Mouse (Mus musculus) kidney, embryonic 14.5 days (tissue): ENCODE measurements at regions not wholly inside any gene's neighbourhood (a gene's known extent, or its start where the extent isn't known, plus 50 kb on each side); places are given as distances from the start of the nearest gene placed in this dataset.

ENCODE experiments used
- ATAC-seq: fragments of 200-750 bp; cut with Nextera tagmentation; 2 replicates; pipeline ENCODE4 v1.8.0; 2017; ENCODE audit warnings: moderate number of reproducible peaks, mild to moderate bottlenecking, moderate TSS enrichment, moderate library complexity; ENCODE audit not compliant: low FRiP score, low TSS enrichment
- H3K27ac ChIP-seq: fragments of 300-500 bp; sonication (generic); 2 replicates; pipeline ENCODE4 v1.5.1; 2014; ENCODE audit warnings: low read depth, mild to moderate bottlenecking, low read length, moderate library complexity, mixed read lengths
- H3K27me3 ChIP-seq: fragments of 300-500 bp; sonication (generic); 2 replicates; pipeline ENCODE4 v1.6.1; 2014; ENCODE audit warnings: mild to moderate bottlenecking, low read length; ENCODE audit not compliant: control insufficient read depth, insufficient read depth
- H3K36me3 ChIP-seq: fragments of 300-500 bp; sonication (generic); 2 replicates; pipeline ENCODE4 v1.6.1; 2014; ENCODE audit warnings: low read length, mixed read lengths; ENCODE audit not compliant: control insufficient read depth, insufficient read depth
- H3K4me1 ChIP-seq: fragments of 300-500 bp; sonication (generic); 2 replicates; pipeline ENCODE4 v1.6.1; 2014; ENCODE audit warnings: low read length, mixed read lengths; ENCODE audit not compliant: control insufficient read depth, insufficient read depth
- H3K4me2 ChIP-seq: fragments of 300-500 bp; sonication (generic); replicated peaks from 2 replicates; pipeline ENCODE4 v1.6.1; 2014; ENCODE audit warnings: low read depth, mild to moderate bottlenecking, low read length
- H3K4me3 ChIP-seq: fragments of 300-500 bp; sonication (generic); 2 replicates; pipeline ENCODE4 v1.5.1; 2014; ENCODE audit warnings: mild to moderate bottlenecking, low read length
- H3K9ac ChIP-seq: fragments of 300-500 bp; sonication (generic); 2 replicates; pipeline ENCODE4 v1.6.1; 2014; ENCODE audit warnings: low read depth, mild to moderate bottlenecking, low read length, moderate library complexity
- H3K9me3 ChIP-seq: fragments of 300-500 bp; sonication (generic); 2 replicates; pipeline ENCODE4 v1.6.1; 2016; ENCODE audit warnings: low read length; ENCODE audit not compliant: control insufficient read depth
- WGBS: fragments of 180-500 bp; shearing (Covaris S2); extraction: QIAGEN DNeasy Blood & Tissue Kit; methylation state at CpG from one replicate; pipeline ENCODE4 v1.1.7; 2014; 5-methylcytosine and 5-hydroxymethylcytosine counted together

- 56% methylated on average over 4 of the region's 4 CpGs for WGBS
- 0 out of 2 replicates have a peak, but pooled peaks cover 6% of the 10 kb centered on the region for H3K4me1 ChIP-seq
- ATAC-seq = 0 out of 2 replicates have a peak, but pooled peaks have one; percentile 24
- no peak overlapping the region for H3K4me3 ChIP-seq
- no peak overlapping the region for H3K9ac ChIP-seq
- no peaks in the 10 kb centered on the region for H3K27me3 ChIP-seq
- H3K9me3 ChIP-seq = peaks cover 3% of the 10 kb centered on the region; the same call in 1 of the 2 replicates
- no peak overlapping the region for H3K27ac ChIP-seq
- no peaks in the 10 kb centered on the region for H3K36me3 ChIP-seq
- no peak overlapping the region for H3K4me2 ChIP-seq
Observed at GRCm38 (mm10) chr5:35221451-35222305, 56.4 kb upstream of the Adra2c start.

GRCm38 (mm10) chr5:35216271-35216670 lies 61.8 kb upstream of the Adra2c start:
- 44% methylated on average over 2 of the region's 2 CpGs for WGBS
- H3K9ac ChIP-seq = no peak overlapping the region
- H3K9me3 ChIP-seq = no peaks in the 10 kb centered on the region
- ATAC-seq = no peak
- H3K4me2 ChIP-seq = no peak overlapping the region
- H3K36me3 ChIP-seq = no peaks in the 10 kb centered on the region
- no peak overlapping the region for H3K4me3 ChIP-seq
- H3K27me3 ChIP-seq = no peaks in the 10 kb centered on the region
- H3K4me1 ChIP-seq = no peaks in the 10 kb centered on the region
- H3K27ac ChIP-seq = no peak overlapping the region

DNA sequence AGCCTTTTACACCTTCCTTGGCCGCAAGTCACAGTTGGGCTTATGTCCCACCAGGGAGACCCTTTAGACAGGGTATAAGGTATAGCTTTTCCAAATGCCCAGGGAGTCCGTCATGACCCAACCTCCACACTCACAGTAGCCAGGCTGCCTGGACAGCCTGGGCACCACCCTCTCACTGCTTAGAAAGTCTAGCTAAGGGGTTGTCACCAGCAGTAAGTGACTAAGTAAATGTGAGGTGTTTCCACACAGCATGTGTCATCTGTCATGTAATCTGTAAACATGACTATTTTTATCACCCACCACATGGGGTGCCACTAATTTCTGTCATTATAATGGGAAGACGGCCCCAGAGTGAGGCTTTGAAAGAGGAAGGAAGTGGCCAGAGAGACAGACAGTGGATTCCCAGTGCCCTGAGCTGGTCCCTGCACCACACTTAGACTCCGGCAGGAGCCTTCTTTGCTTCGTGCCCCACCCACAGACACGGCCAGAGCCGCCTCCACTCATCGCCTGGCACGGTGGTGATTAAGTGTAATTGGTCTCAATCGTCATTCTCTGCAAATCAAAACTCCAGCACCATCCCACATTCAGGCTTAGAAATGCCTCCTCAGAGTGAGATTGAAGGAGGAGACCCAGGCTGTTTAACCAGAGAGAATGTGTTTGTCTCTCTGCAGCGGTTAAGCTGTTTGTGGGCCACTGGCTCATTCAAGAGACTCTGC lies 62.5 kb upstream of the Adra2c start:
- no peaks in the 10 kb centered on the region for H3K27me3 ChIP-seq
- no peak overlapping the region for H3K4me2 ChIP-seq
- no peak overlapping the region for H3K27ac ChIP-seq
- no peaks in the 10 kb centered on the region for H3K36me3 ChIP-seq
- H3K9me3 ChIP-seq = no peaks in the 10 kb centered on the region
- no peaks in the 10 kb centered on the region for H3K4me1 ChIP-seq
- no peak overlapping the region for H3K9ac ChIP-seq
- H3K4me3 ChIP-seq = no peak overlapping the region
- 68% methylated on average over 11 of the region's 11 CpGs for WGBS
- no peak for ATAC-seq

GRCm38 (mm10) chr5:35215007-35215406 lies 63.1 kb upstream of the Adra2c start:
- 76% methylated on average over 11 of the region's 11 CpGs for WGBS
- no peak overlapping the region for H3K27ac ChIP-seq
- H3K9me3 ChIP-seq = no peaks in the 10 kb centered on the region
- no peak overlapping the region for H3K9ac ChIP-seq
- no peak overlapping the region for H3K4me3 ChIP-seq
- no peaks in the 10 kb centered on the region for H3K27me3 ChIP-seq
- no peak for ATAC-seq
- no peak overlapping the region for H3K4me2 ChIP-seq
- H3K36me3 ChIP-seq = no peaks in the 10 kb centered on the region
- no peaks in the 10 kb centered on the region for H3K4me1 ChIP-seq

DNA sequence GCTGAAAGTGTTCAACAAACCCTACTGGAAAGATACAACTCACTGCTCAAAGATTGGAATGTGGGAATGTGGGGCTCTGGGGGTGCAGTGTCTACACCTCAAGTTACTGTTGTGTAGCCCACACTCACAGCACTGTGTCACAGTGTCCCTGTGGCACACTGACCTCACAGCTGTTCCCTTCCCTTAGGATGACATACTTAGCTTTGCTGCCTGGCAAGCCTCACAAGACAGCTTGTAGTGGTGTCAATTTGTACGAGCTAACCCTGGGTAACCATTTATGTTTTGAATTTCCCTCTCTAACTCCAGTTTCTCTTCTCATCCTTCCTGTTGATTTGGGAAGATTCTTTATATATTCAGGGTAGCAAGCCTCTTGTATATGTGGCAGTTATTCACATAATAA lies 68.8 kb upstream of the Adra2c start:
- 59% methylated on average over 1 of the region's 1 CpGs for WGBS
- no peak overlapping the region for H3K4me3 ChIP-seq

DNA sequence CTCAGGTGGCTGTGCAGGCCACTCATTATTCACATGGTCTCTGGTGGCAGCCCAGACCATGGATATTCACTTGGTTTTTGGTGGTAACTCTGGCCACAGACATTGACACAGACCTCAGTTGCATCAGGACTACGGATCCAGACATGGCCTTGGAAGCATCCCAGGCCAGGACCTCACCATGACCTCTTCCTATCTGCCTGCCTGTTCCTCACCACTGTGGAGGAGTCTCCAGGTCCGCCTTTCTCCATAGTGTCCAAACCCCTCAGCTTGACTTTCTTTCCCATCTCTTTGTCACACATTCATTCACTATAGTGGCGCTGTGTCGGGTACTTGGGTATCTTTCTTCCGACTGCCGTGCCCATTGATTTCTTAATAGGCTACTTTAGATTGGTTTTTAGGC lies 74.1 kb upstream of the Adra2c start:
- Histone ChIP-seq H3K4me3 (no peak overlapping the region), H3K4me2 (no peak overlapping the region), H3K9ac (no peak overlapping the region), H3K9me3 (no peaks in the 10 kb centered on the region), H3K36me3 (no peaks in the 10 kb centered on the region), H3K27ac (no peak overlapping the region), H3K4me1 (no peaks in the 10 kb centered on the region), H3K27me3 (no peaks in the 10 kb centered on the region)
- WGBS = 93% methylated on average over 6 of the region's 6 CpGs
- ATAC-seq = no peak

More for the DNA sequence above, 68.8 kb upstream of the Adra2c start:
- Histone ChIP-seq H3K9ac (no peak overlapping the region), H3K36me3 (no peaks in the 10 kb centered on the region), H3K4me2 (no peak overlapping the region), H3K27me3 (no peaks in the 10 kb centered on the region), H3K9me3 (no peaks in the 10 kb centered on the region), H3K27ac (no peak overlapping the region), H3K4me1 (no peaks in the 10 kb centered on the region)
- ATAC-seq = no peak

DNA sequence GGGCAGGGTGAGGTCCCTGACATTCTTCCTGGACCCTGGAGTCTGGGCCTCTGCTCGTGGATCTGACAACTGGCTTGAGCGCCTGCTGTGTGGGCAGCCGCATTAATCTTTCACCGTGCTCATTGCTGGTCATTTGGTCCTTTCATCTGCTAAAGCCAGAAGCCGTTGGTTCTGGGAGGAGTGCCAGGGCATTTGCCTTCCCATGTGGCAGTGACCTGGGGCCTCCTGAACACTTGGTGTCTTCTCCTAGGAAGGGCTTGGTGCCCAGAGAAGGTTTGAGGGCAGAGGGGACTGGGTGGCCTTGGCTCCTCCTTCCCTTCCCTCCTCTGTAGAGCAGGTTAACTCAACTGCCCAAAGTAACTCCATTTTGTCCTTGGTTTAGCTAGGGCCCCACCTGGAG lies 79.7 kb upstream of the Adra2c start:
- Histone ChIP-seq H3K4me3 (no peak overlapping the region), H3K9me3 (no peaks in the 10 kb centered on the region), H3K36me3 (no peaks in the 10 kb centered on the region), H3K27me3 (peaks cover 2% of the 10 kb centered on the region; the same call in 1 of the 2 replicates), H3K27ac (no peak overlapping the region), H3K9ac (no peak overlapping the region), H3K4me2 (no peak overlapping the region), H3K4me1 (no peaks in the 10 kb centered on the region)
- WGBS = 38% methylated on average over 5 of the region's 5 CpGs
- ATAC-seq = no peak

- Histone ChIP-seq H3K27ac (no peak overlapping the region), H3K36me3 (no peaks in the 10 kb centered on the region), H3K9me3 (no peaks in the 10 kb centered on the region), H3K4me3 (no peak overlapping the region), H3K4me1 (no peaks in the 10 kb centered on the region), H3K4me2 (no peak overlapping the region), H3K27me3 (no peaks in the 10 kb centered on the region), H3K9ac (no peak overlapping the region)
- ATAC-seq = 0 out of 2 replicates have a peak, but pooled peaks have one; percentile 9
- 71% methylated on average over 12 of the region's 12 CpGs for WGBS
Observed at GRCm38 (mm10) chr5:35189113-35189797, 83.7 kb upstream of the Lrpap1 start.
